Mouse (Mus musculus) midbrain, postnatal 0 days (tissue): Measurements from ENCODE around the gene Lyst. TPM values are rescaled to one million over a fixed set of nuclear protein-coding genes. Genes with fewer than 3 reads are reported as not detected.

ENCODE experiments used
- ATAC-seq: fragments of 200-750 bp; cut with Nextera tagmentation; 2 replicates; pipeline ENCODE4 v1.8.0; 2017; ENCODE audit warnings: moderate number of reproducible peaks, mild to moderate bottlenecking, moderate TSS enrichment, moderate library complexity; ENCODE audit not compliant: low FRiP score
- DNase-seq: peaks from one replicate; pipeline ENCODE4 v3.0.0-alpha.2; 2015; ENCODE audit warnings: low spot score
- H3K27ac ChIP-seq: fragments of 300-500 bp; sonication (generic); 2 replicates; pipeline ENCODE4 v1.5.1; 2014; ENCODE audit warnings: low read depth, mild to moderate bottlenecking, low read length, mixed read lengths
- H3K27me3 ChIP-seq: fragments of 300-500 bp; sonication (generic); 2 replicates; pipeline ENCODE4 v1.6.1; 2014; ENCODE audit warnings: low read length, control low read depth, mixed read lengths; ENCODE audit not compliant: insufficient read depth
- H3K36me3 ChIP-seq: fragments of 300-500 bp; sonication (generic); 2 replicates; pipeline ENCODE4 v1.6.1; 2014; ENCODE audit warnings: low read length, control low read depth, mixed read lengths; ENCODE audit not compliant: insufficient read depth
- H3K4me1 ChIP-seq: fragments of 300-500 bp; sonication (generic); 2 replicates; pipeline ENCODE4 v1.6.1; 2014; ENCODE audit warnings: mild to moderate bottlenecking, control low read depth, antibody characterized with exemption, low read length, mixed read lengths; ENCODE audit not compliant: insufficient read depth
- H3K4me2 ChIP-seq: fragments of 300-500 bp; sonication (generic); 2 replicates; pipeline ENCODE4 v1.6.1; 2014; ENCODE audit warnings: low read depth, mild to moderate bottlenecking, low read length, mixed read lengths; ENCODE audit not compliant: poor library complexity, severe bottlenecking
- H3K4me3 ChIP-seq: fragments of 300-500 bp; sonication (generic); 2 replicates; pipeline ENCODE4 v1.5.1; 2014; ENCODE audit warnings: low read depth, mild to moderate bottlenecking, low read length, moderate library complexity
- H3K9ac ChIP-seq: fragments of 300-500 bp; sonication (generic); replicated peaks from 2 replicates; pipeline ENCODE4 v1.6.1; 2014; ENCODE audit warnings: mild to moderate bottlenecking, low read length, moderate library complexity, mixed read lengths; ENCODE audit not compliant: poor library complexity, severe bottlenecking
- H3K9me3 ChIP-seq: fragments of 300-500 bp; sonication (generic); 2 replicates; pipeline ENCODE4 v1.6.1; 2016; ENCODE audit warnings: low read length, control low read depth
- CTCF ChIP-seq: IDR thresholded peaks from 2 replicates; pipeline ENCODE4 v1.5.1; 2016; ENCODE audit warnings: antibody characterized with exemption, mild to moderate bottlenecking
- WGBS: fragments of 180-500 bp; shearing (Covaris S2); extraction: QIAGEN DNeasy Blood & Tissue Kit; methylation state at CpG from one replicate; pipeline ENCODE4 v1.1.7; 2014; 5-methylcytosine and 5-hydroxymethylcytosine counted together
- polyA plus RNA-seq: library from polyadenylated mRNA; unstranded; fragments of >200 nt; fragmentation: Nextera tagmentation; extraction: Ambion mirVana; gene quantifications from 2 replicates; pipeline ENCODE4 v1.2.1, GENCODE M21; 2015
- total RNA-seq: library from RNA; depleted of rRNA; stranded (reverse); fragments of >200 nt; gene quantifications from 2 replicates; pipeline ENCODE4 v1.2.3, GENCODE M21; 2014

The Lyst gene
- total and polyA plus RNA-seq, 2 experiments from 2014 or later: 5.2 to 15.9 TPM

GRCm38 (mm10) chr13:13591892-13592291, 1.7 kb downstream of the Lyst start:
- Histone ChIP-seq H3K4me3 (no peak overlapping the region), H3K36me3 (no peaks in the 10 kb centered on the region), H3K27me3 (no peaks in the 10 kb centered on the region), H3K9ac (no peak overlapping the region), H3K9me3 (no peaks in the 10 kb centered on the region), H3K4me2 (peak overlapping the region; percentile 9; the same call in 1 of the 2 replicates), H3K4me1 (peaks cover 10% of the 10 kb centered on the region; the same call in 1 of the 2 replicates), H3K27ac (no peak overlapping the region)
- WGBS: 56% methylated on average over 4 of the region's 4 CpGs
- no peak for TF ChIP-seq CTCF
- ATAC-seq (no peak), DNase-seq (no peak)

- H3K27ac ChIP-seq: no peak overlapping the region
- no peak for ATAC-seq
- H3K4me1 ChIP-seq: peaks cover 6% of the 10 kb centered on the region; the same call in 1 of the 2 replicates
- no peaks in the 10 kb centered on the region for H3K36me3 ChIP-seq
- no peaks in the 10 kb centered on the region for H3K9me3 ChIP-seq
- whole genome bisulfite sequencing: 95% methylated on average over 7 of the region's 7 CpGs
- TF ChIP-seq CTCF: no peak
- DNase-seq: no peak
- H3K27me3 ChIP-seq: no peaks in the 10 kb centered on the region
- no peak overlapping the region for H3K4me3 ChIP-seq
- H3K9ac ChIP-seq: no peak overlapping the region
- H3K4me2 ChIP-seq: no peak overlapping the region
Measured at GRCm38 (mm10) chr13:13596424-13597044, 6.3 kb downstream of the Lyst start.

- 87% methylated on average over 2 of the region's 2 CpGs for WGBS
- DNase-seq (no peak), ATAC-seq (no peak)
- no peak for TF ChIP-seq CTCF
- Histone ChIP-seq H3K27ac (no peak overlapping the region), H3K9ac (no peak overlapping the region), H3K4me3 (no peak overlapping the region), H3K36me3 (no peaks in the 10 kb centered on the region), H3K9me3 (no peaks in the 10 kb centered on the region), H3K4me1 (no peaks in the 10 kb centered on the region), H3K27me3 (no peaks in the 10 kb centered on the region), H3K4me2 (no peak overlapping the region)
Measured at GRCm38 (mm10) chr13:13597896-13598295, 7.7 kb downstream of the Lyst start.

GRCm38 (mm10) chr13:13601407-13601806, 11.2 kb downstream of the Lyst start:
- ATAC-seq: no peak

GRCm38 (mm10) chr13:13606149-13606548, 16.0 kb downstream of the Lyst start:
- Histone ChIP-seq H3K4me3 (no peak overlapping the region), H3K4me2 (no peak overlapping the region), H3K9ac (no peak overlapping the region), H3K27ac (no peak overlapping the region), H3K9me3 (no peaks in the 10 kb centered on the region), H3K36me3 (no peaks in the 10 kb centered on the region), H3K27me3 (no peaks in the 10 kb centered on the region), H3K4me1 (no peaks in the 10 kb centered on the region)
- DNase-seq: no peak
- no peak for ATAC-seq
- no peak for TF ChIP-seq CTCF

More at GRCm38 (mm10) chr13:13601407-13601806, 11.2 kb downstream of the Lyst start:
- Histone ChIP-seq H3K4me1 (no peaks in the 10 kb centered on the region), H3K27ac (no peak overlapping the region), H3K27me3 (no peaks in the 10 kb centered on the region), H3K4me3 (no peak overlapping the region), H3K9me3 (no peaks in the 10 kb centered on the region), H3K4me2 (no peak overlapping the region), H3K9ac (no peak overlapping the region), H3K36me3 (no peaks in the 10 kb centered on the region)
- 97% methylated on average over 2 of the region's 2 CpGs for WGBS
- TF ChIP-seq CTCF: no peak
- no peak for DNase-seq

- WGBS: 70% methylated on average over 1 of the region's 1 CpGs
- DNase-seq (no peak), ATAC-seq (no peak)
- H3K27me3 ChIP-seq: no peaks in the 10 kb centered on the region
- no peak overlapping the region for H3K4me2 ChIP-seq
- no peak overlapping the region for H3K27ac ChIP-seq
- no peak overlapping the region for H3K4me3 ChIP-seq
- no peaks in the 10 kb centered on the region for H3K36me3 ChIP-seq
- no peaks in the 10 kb centered on the region for H3K4me1 ChIP-seq
- no peaks in the 10 kb centered on the region for H3K9me3 ChIP-seq
- no peak overlapping the region for H3K9ac ChIP-seq
- TF ChIP-seq CTCF: no peak
Measured at GRCm38 (mm10) chr13:13608311-13608710, 18.1 kb downstream of the Lyst start.
